Mouse (Mus musculus): ENCODE results near the gene Hoxa11. TPM values are rescaled to one million over a fixed set of nuclear protein-coding genes. Genes with fewer than 3 reads are reported as not detected.

Gene Hoxa11
- polyA plus RNA-seq, 1 experiment from 2014 or later, result not detected

- no peaks in the 10 kb centered on the region for H3K36me3 ChIP-seq
- 9% methylated on average over 14 of the region's 14 CpGs for WGBS
- H3K9me3 ChIP-seq, result no peaks in the 10 kb centered on the region
- peaks cover 12% of the 10 kb centered on the region for H3K4me1 ChIP-seq (replicated peaks)
- no peak overlapping the region for H3K27ac ChIP-seq (replicated peaks)
- H3K4me2 ChIP-seq, result no peak overlapping the region
- H3K4me3 ChIP-seq, result no peak overlapping the region
- no peak overlapping the region for H3K9ac ChIP-seq
- ATAC-seq (ENCODE audit: low FRiP score, low read depth), result no peak
- peaks cover 91% of the 10 kb centered on the region for H3K27me3 ChIP-seq
Observed at GRCm38 (mm10) chr6:52218643-52219215, 26.9 kb downstream of the Hoxa11 start.

- WGBS, result 5% methylated on average over 23 of the region's 23 CpGs
- H3K36me3 ChIP-seq, result no peaks in the 10 kb centered on the region
- peaks cover 12% of the 10 kb centered on the region for H3K4me1 ChIP-seq (replicated peaks)
- no peaks in the 10 kb centered on the region for H3K9me3 ChIP-seq
- H3K4me2 ChIP-seq, result peak overlapping the region; percentile 31
- H3K27me3 ChIP-seq, result peaks cover 90% of the 10 kb centered on the region
- H3K9ac ChIP-seq, result no peak overlapping the region
- peak overlapping the region; percentile 20; the same call in 1 of the 2 replicates for H3K4me3 ChIP-seq
- no peak for ATAC-seq (ENCODE audit: low FRiP score, low read depth)
- no peak overlapping the region for H3K27ac ChIP-seq (replicated peaks)
Observed at GRCm38 (mm10) chr6:52217895-52218642, 27.5 kb downstream of the Hoxa11 start.

- under 1% methylated on average over 25 of the region's 25 CpGs for WGBS
- Histone ChIP-seq H3K27me3 (peaks cover 89% of the 10 kb centered on the region), H3K36me3 (no peaks in the 10 kb centered on the region), H3K4me1 (replicated peaks) (peaks cover 12% of the 10 kb centered on the region), H3K4me3 (peak overlapping the region; percentile 20), H3K27ac (replicated peaks) (no peak overlapping the region), H3K9ac (no peak overlapping the region), H3K9me3 (no peaks in the 10 kb centered on the region), H3K4me2 (peak overlapping the region; percentile 31)
- ATAC-seq (ENCODE audit: low FRiP score, low read depth), result peak; percentile 50; the same call in 1 of the 2 replicates
Observed at GRCm38 (mm10) chr6:52217459-52217768, 28.2 kb downstream of the Hoxa11 start.

DNA sequence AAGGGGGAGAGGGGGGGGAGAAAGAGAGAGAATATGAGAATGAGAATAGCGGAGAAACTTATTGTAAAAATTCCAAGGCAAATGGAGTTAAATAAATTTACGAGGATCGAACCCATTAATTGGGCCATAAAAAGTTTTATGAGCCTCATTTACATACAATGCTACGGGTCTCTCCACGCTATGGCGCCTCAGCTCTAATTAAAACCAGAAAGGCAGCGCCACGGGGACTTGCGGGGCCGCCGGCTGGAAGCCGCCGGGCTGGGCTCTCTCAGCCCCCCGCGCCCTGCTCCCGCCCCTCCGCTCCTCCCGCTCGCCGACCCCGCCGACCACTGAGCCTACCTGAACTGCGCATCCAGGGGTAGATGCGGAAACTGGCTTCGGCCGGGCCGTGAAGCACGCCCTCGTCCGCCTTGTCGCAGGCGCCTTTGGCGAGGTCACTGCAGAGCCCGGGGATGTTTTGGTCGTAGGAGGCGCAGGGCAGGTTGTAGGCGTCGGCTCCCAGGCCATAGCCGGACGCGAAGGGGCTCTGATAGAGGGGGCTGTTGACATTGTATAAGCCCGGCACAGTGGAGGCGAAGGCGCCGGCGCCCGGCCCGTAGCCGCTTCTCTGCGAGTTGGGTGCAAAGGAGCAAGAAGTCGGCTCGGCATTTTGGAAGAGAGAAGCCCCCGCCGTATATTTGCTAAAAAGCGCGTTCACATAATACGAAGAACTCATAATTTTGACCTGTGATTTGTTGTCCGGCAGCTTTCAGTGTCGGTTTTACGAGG is 28.7 kb downstream of the Hoxa11 start:
- Histone ChIP-seq H3K9me3 (no peaks in the 10 kb centered on the region), H3K4me2 (peak overlapping the region; percentile 31), H3K36me3 (no peaks in the 10 kb centered on the region), H3K27me3 (peaks cover 89% of the 10 kb centered on the region), H3K4me1 (replicated peaks) (peaks cover 11% of the 10 kb centered on the region), H3K4me3 (peak overlapping the region; percentile 20), H3K27ac (replicated peaks) (no peak overlapping the region), H3K9ac (no peak overlapping the region)
- 2% methylated on average over 60 of the region's 60 CpGs for WGBS
- no peak for ATAC-seq (ENCODE audit: low FRiP score, low read depth)

DNA sequence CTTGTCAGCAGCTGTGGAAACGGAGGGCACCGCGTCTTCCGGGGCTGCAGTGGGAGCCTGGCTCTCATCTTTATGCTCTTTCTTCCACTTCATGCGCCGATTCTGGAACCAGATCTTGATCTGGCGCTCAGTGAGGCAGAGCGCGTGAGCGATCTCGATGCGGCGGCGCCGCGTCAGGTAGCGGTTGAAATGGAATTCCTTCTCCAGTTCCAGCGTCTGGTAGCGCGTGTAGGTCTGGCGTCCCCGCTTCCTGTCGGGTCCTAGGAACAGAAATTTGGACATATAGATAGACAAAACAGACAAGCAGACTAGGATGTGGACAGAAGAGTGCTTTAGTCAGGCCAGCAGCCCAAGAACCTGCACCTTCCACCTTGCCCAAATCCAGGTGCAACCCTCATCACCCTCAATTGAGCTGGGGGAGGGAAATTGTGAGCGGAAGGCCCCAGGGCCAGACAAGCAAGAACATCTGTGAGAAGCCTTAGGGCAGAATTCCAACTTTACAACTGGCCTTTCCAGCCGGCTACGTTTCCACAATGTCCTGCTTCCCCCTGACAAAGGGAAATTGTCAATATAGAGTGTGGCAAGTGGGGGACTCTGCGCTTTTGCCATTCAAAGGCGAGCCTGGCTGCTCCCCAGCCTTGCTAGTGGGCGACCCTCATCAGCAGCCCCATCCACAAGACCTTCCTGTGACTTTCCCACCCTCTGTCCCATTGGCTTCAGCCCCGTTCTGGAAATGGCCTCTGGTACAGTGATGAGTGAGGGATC is 29.7 kb downstream of the Hoxa11 start:
- WGBS, result 4% methylated on average over 30 of the region's 30 CpGs
- Histone ChIP-seq H3K9me3 (no peaks in the 10 kb centered on the region), H3K27me3 (peaks cover 89% of the 10 kb centered on the region), H3K4me2 (0 out of 2 replicates have a peak overlapping the region, but pooled peaks have one; percentile 6), H3K9ac (no peak overlapping the region), H3K36me3 (no peaks in the 10 kb centered on the region), H3K27ac (replicated peaks) (no peak overlapping the region), H3K4me3 (peak overlapping the region; percentile 1), H3K4me1 (replicated peaks) (peaks cover 12% of the 10 kb centered on the region)
- no peak for ATAC-seq (ENCODE audit: low FRiP score, low read depth)

- peaks cover 12% of the 10 kb centered on the region for H3K4me1 ChIP-seq (replicated peaks)
- no peak overlapping the region for H3K4me3 ChIP-seq
- no peak for ATAC-seq (ENCODE audit: low FRiP score, low read depth)
- H3K27ac ChIP-seq (replicated peaks), result no peak overlapping the region
- peaks cover 87% of the 10 kb centered on the region for H3K27me3 ChIP-seq
- H3K9ac ChIP-seq, result no peak overlapping the region
- no peak overlapping the region for H3K4me2 ChIP-seq
- 18% methylated on average over 3 of the region's 3 CpGs for WGBS
- H3K9me3 ChIP-seq, result no peaks in the 10 kb centered on the region
- no peaks in the 10 kb centered on the region for H3K36me3 ChIP-seq
Observed at GRCm38 (mm10) chr6:52215070-52215469, 30.5 kb downstream of the Hoxa11 start.

DNA sequence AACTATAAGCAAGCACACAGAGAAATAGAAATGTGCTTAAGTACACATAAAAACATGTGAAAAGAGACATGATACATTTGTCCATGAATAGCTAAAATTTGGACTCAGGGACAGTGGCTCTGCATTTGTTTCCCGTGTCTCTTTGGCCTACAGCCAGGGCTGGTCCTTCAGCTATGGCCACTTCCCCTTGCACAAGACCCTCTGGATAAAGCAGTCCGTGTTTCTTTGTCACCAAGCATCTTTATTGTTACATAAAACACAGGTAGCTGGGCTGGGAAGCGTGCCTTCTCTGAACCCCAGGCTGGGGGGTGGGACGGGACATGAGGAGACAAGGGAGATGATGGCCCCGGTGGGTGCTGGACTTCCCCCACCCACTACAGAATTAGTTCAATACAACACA is 31.3 kb downstream of the Hoxa11 start:
- no peak overlapping the region for H3K4me2 ChIP-seq
- no peak overlapping the region for H3K9ac ChIP-seq
- 12% methylated on average over 5 of the region's 5 CpGs for WGBS
- no peak overlapping the region for H3K4me3 ChIP-seq
- H3K4me1 ChIP-seq (replicated peaks), result peaks cover 12% of the 10 kb centered on the region
- H3K9me3 ChIP-seq, result no peaks in the 10 kb centered on the region
- peaks cover 87% of the 10 kb centered on the region for H3K27me3 ChIP-seq
- no peak for ATAC-seq (ENCODE audit: low FRiP score, low read depth)
- no peak overlapping the region for H3K27ac ChIP-seq (replicated peaks)
- H3K36me3 ChIP-seq, result no peaks in the 10 kb centered on the region

- no peak for ATAC-seq (ENCODE audit: low FRiP score, low read depth)
- H3K4me1 ChIP-seq (replicated peaks), result peaks cover 19% of the 10 kb centered on the region
- peak within 1 kb of the TSS; percentile 40 for H3K4me2 ChIP-seq
- H3K27ac ChIP-seq (replicated peaks), result peak within 1 kb of the TSS; percentile 46; the same call in 1 of the 2 replicates
- no peaks in the 10 kb centered on the region for H3K9me3 ChIP-seq
- H3K4me3 ChIP-seq, result peak within 1 kb of the TSS; percentile 26
- H3K9ac ChIP-seq, result no peak within 1 kb of the TSS
- peaks cover 87% of the 10 kb centered on the region for H3K27me3 ChIP-seq
- WGBS, result 11% methylated on average over 38 of the region's 38 CpGs
- H3K36me3 ChIP-seq, result no peaks in the 10 kb centered on the region
Observed at GRCm38 (mm10) chr6:52213119-52213986, 32.3 kb downstream of the Hoxa11 start, which contains the start of the genes Hoxa3 and Gm28308. Gene Hoxa3, minus strand, starts transcription at chr6:52213336. Gene Gm28308, minus strand, starts transcription at chr6:52213339.

DNA sequence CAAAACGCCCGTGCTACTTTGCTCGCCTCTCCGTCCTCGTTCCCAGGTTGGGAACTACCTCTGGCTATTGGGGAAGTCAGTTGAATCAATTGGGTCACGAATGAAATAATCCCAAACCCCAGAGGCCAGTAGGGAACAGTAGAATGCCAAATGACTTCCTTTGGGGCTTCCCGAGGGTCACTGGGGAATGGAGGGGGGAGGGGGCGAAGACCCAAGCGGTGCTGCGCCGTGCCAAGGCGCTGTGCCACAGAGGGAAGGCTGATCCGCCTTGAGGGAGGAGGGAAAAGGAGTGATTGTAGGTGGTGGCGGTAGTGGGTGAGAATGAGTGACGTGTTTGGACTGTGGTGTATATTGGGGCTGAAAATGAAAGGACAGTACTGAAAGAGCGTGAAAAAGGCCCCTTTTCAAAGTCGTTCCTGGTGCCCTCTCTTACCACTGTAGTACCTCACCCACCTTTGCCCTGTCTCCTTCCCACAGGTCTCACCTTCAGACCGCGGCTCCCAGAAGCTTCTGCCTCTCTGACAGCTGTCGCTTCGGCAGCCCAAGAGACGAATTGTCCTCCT is 33.0 kb downstream of the Hoxa11 start:
- Histone ChIP-seq H3K4me3 (peak overlapping the region; percentile 26), H3K4me1 (replicated peaks) (peaks cover 20% of the 10 kb centered on the region), H3K9me3 (no peaks in the 10 kb centered on the region), H3K9ac (no peak overlapping the region), H3K27ac (replicated peaks) (peak overlapping the region; percentile 46; the same call in 1 of the 2 replicates), H3K27me3 (peaks cover 86% of the 10 kb centered on the region), H3K36me3 (no peaks in the 10 kb centered on the region), H3K4me2 (peak overlapping the region; percentile 40)
- WGBS, result 4% methylated on average over 22 of the region's 22 CpGs
- 0 out of 2 replicates have a peak, but pooled peaks have one; percentile 5 for ATAC-seq (ENCODE audit: low FRiP score, low read depth)

- peaks cover 90% of the 10 kb centered on the region for H3K27me3 ChIP-seq
- H3K27ac ChIP-seq (replicated peaks), result peak overlapping the region; percentile 42; the same call in 1 of the 2 replicates
- H3K4me2 ChIP-seq, result peak overlapping the region; percentile 40
Observed at GRCm38 (mm10) chr6:52211961-52212360, 33.6 kb downstream of the Hoxa11 start.

More at GRCm38 (mm10) chr6:52211961-52212360, 33.6 kb downstream of the Hoxa11 start:
- H3K4me3 ChIP-seq, result peak overlapping the region; percentile 26
- ATAC-seq (ENCODE audit: low FRiP score, low read depth), result no peak
- H3K36me3 ChIP-seq, result no peaks in the 10 kb centered on the region
- 6% methylated on average over 13 of the region's 13 CpGs for WGBS
- no peak overlapping the region; the same call in 1 of the 2 replicates for H3K9ac ChIP-seq
- peaks cover 17% of the 10 kb centered on the region for H3K4me1 ChIP-seq (replicated peaks)
- H3K9me3 ChIP-seq, result no peaks in the 10 kb centered on the region
